Mouse (Mus musculus) spleen, adult 2 months (tissue): ENCODE measurements around the gene Lpo. TPM values are rescaled to one million over a fixed set of nuclear protein-coding genes. Genes with fewer than 3 reads are reported as not detected.
"Not testable (repeated sequence)": the region's sequence is repeated elsewhere in the genome, so short reads cannot be mapped to it uniquely, and the experiment has no call there.

ENCODE experiments used
- DNase-seq, 2 experiments: peaks; one replicate each; pipeline versions ENCODE4 v3.0.0 to v3.0.0-alpha.2; 2012 to 2021; ENCODE audit warnings: low spot score in 2 of 2, low read depth in 1 of 2
- H3K27ac ChIP-seq: fragments of 200-500 bp; 2 replicates; pipeline ENCODE4 v1.5.1; 2012; ENCODE audit warnings: low read length, inconsistent platforms; ENCODE audit not compliant: insufficient read depth
- H3K27me3 ChIP-seq: fragments of 200-500 bp; 2 replicates; pipeline ENCODE4 v1.6.1; 2012; ENCODE audit warnings: mild to moderate bottlenecking, moderate library complexity, low read length, inconsistent platforms; ENCODE audit not compliant: control insufficient read depth, insufficient read depth
- H3K36me3 ChIP-seq: fragments of 200-500 bp; 2 replicates; pipeline ENCODE4 v1.6.1; 2012; ENCODE audit warnings: mild to moderate bottlenecking, low read length, inconsistent platforms; ENCODE audit not compliant: control insufficient read depth, insufficient read depth
- H3K4me1 ChIP-seq: fragments of 200-500 bp; 2 replicates; pipeline ENCODE4 v1.6.1; 2011; ENCODE audit warnings: inconsistent platforms; ENCODE audit not compliant: control insufficient read depth, insufficient read depth, insufficient read length
- H3K4me3 ChIP-seq: fragments of 200-500 bp; 2 replicates; pipeline ENCODE4 v1.5.1; 2011; ENCODE audit warnings: mild to moderate bottlenecking, inconsistent platforms; ENCODE audit not compliant: insufficient read depth, insufficient read length; ENCODE audit errors: extremely low read depth
- CTCF ChIP-seq: fragments of 200-500 bp; IDR thresholded peaks from 2 replicates; pipeline ENCODE4 v1.5.1; 2011; ENCODE audit warnings: mild to moderate bottlenecking, inconsistent platforms; ENCODE audit not compliant: insufficient read depth, insufficient read length, insufficient replicate concordance; ENCODE audit errors: extremely low read depth
- POLR2A ChIP-seq: fragments of 200-500 bp; IDR thresholded peaks from 2 replicates; pipeline ENCODE4 v1.6.1; 2011; ENCODE audit warnings: low read depth, low read length, inconsistent platforms
- WGBS: fragments of 180-500 bp; shearing (Covaris S2); methylation state at CpG from one replicate; pipeline ENCODE4 v1.1.7; 2018; 5-methylcytosine and 5-hydroxymethylcytosine counted together
- polyA plus RNA-seq: library from polyadenylated mRNA; depleted of rRNA; stranded (reverse); fragments of >200 nt; gene quantifications from 2 replicates; pipeline ENCODE4 v1.2.3, GENCODE M21; 2012; rRNA removed

Lpo gene
- polyA plus RNA-seq, result 0.02 and 0.09 TPM in 2 replicates

- WGBS, result 55% methylated on average over 10 of the region's 10 CpGs
- TF ChIP-seq POLR2A (no peak), CTCF (no peak)
- no peaks in the 10 kb centered on the region for H3K36me3 ChIP-seq
These were observed at the start of gene Lpo for GRCm38 (mm10) chr11:87828239-87828900. Lpo (minus strand) TSS chr11:87828289.

GRCm38 (mm10) chr11:87875436-87875835 is 47.3 kb upstream of the Lpo start, which contains the start of gene Epx:
Epx (minus strand) TSS chr11:87875536.
- no peaks in the 10 kb centered on the region; the same call in 1 of the 2 replicates for H3K27me3 ChIP-seq
- no peak for TF ChIP-seq POLR2A
- TF ChIP-seq CTCF, result no peak
- WGBS, result 81% methylated on average over 6 of the region's 6 CpGs
- no peaks in the 10 kb centered on the region for H3K36me3 ChIP-seq
- H3K4me3 ChIP-seq, result no peak within 1 kb of the TSS
- H3K4me1 ChIP-seq, result no peaks in the 10 kb centered on the region
- no peak within 1 kb of the TSS for H3K27ac ChIP-seq
- no peak for DNase-seq

More at GRCm38 (mm10) chr11:87828239-87828900, at the start of gene Lpo:
- no peak for DNase-seq
- H3K4me3 ChIP-seq, result no peak within 1 kb of the TSS
- H3K4me1 ChIP-seq, result no peaks in the 10 kb centered on the region
- H3K27ac ChIP-seq, result no peak within 1 kb of the TSS
- H3K27me3 ChIP-seq, result no peaks in the 10 kb centered on the region; the same call in 1 of the 2 replicates

GRCm38 (mm10) chr11:87871766-87872165 is 43.7 kb upstream of the Lpo start:
- 72% methylated on average over 8 of the region's 8 CpGs for WGBS
- DNase-seq, result no peak
- no peaks in the 10 kb centered on the region; the same call in 1 of the 2 replicates for H3K27me3 ChIP-seq
- no peaks in the 10 kb centered on the region for H3K4me1 ChIP-seq
- TF ChIP-seq POLR2A (no peak), CTCF (no peak)
- H3K36me3 ChIP-seq, result no peaks in the 10 kb centered on the region
- H3K4me3 ChIP-seq, result no peak overlapping the region
- no peak overlapping the region for H3K27ac ChIP-seq

- DNase-seq, result no peak
- WGBS, result 82% methylated on average over 2 of the region's 2 CpGs
- H3K4me1 ChIP-seq, result no peaks in the 10 kb centered on the region
- H3K36me3 ChIP-seq, result no peaks in the 10 kb centered on the region
- no peak overlapping the region for H3K27ac ChIP-seq
- H3K27me3 ChIP-seq, result no peaks in the 10 kb centered on the region; the same call in 1 of the 2 replicates
- TF ChIP-seq CTCF, result no peak
- no peak for TF ChIP-seq POLR2A
- no peak overlapping the region for H3K4me3 ChIP-seq
These were observed 42.0 kb upstream of the Lpo start for GRCm38 (mm10) chr11:87870096-87870495.

- 88% methylated on average over 1 of the region's 2 CpGs for whole genome bisulfite sequencing
These were observed 38.8 kb upstream of the Lpo start for GRCm38 (mm10) chr11:87866891-87867290.

GRCm38 (mm10) chr11:87862805-87863204 is 34.7 kb upstream of the Lpo start:
- 93% methylated on average over 13 of the region's 13 CpGs for WGBS
- Histone ChIP-seq H3K27me3 (no peaks in the 10 kb centered on the region), H3K4me3 (no peak overlapping the region), H3K36me3 (peaks cover 16% of the 10 kb centered on the region), H3K27ac (no peak overlapping the region), H3K4me1 (no peaks in the 10 kb centered on the region)
- no peak for TF ChIP-seq POLR2A
- TF ChIP-seq CTCF, result no peak
- DNase-seq, result no peak

More at GRCm38 (mm10) chr11:87866891-87867290, 38.8 kb upstream of the Lpo start:
- not testable (repeated sequence) for H3K36me3 ChIP-seq, H3K27me3 ChIP-seq, H3K27ac ChIP-seq, H3K4me1 ChIP-seq, H3K4me3 ChIP-seq
- peak in 1 of 2 experiments; percentile 28 for DNase-seq

GRCm38 (mm10) chr11:87860426-87860825 is 32.3 kb upstream of the Lpo start:
- DNase-seq, result no peak
- TF ChIP-seq POLR2A, result no peak
- TF ChIP-seq CTCF, result no peak

More at GRCm38 (mm10) chr11:87860426-87860825, 32.3 kb upstream of the Lpo start:
- WGBS, result 83% methylated on average over 9 of the region's 9 CpGs
- Histone ChIP-seq H3K4me1 (no peaks in the 10 kb centered on the region), H3K27ac (no peak overlapping the region), H3K36me3 (peaks cover 19% of the 10 kb centered on the region), H3K4me3 (no peak overlapping the region), H3K27me3 (no peaks in the 10 kb centered on the region)
